ENCODE assay signal across 14 mouse cellular contexts in the genomic region with DNA sequence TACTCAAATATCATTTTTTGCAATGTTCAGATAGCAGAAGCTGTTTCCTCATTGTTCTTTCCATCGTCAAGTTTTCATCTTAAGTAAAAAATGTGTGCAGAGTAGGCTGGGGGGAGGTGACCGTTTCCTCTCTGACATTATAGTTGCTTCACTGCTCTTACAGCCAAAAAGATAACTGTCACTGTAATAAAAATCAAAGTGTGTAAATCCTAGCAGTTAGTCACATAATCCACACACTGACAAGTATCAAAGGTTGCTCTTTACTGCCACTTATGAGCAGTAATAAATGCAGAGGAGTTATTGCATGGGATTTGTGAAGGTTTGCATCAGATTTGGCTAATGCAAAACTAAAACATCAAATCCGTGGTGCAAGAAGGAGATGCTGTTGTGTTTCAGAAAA.
DNase-seq lines count a peak whose midpoint lies in the region; ATAC-seq and TF ChIP-seq lines count a peak whose summit lies in the region.
"Had no signal": no experiment of that assay in that cellular context is flagged by ENCODE, and none has a peak within 500 bp of the region (broad histone marks: within the 10 kb centered on the region; RNA-seq: fewer than 3 reads in every experiment).

No protein-coding gene starts in this region.

- no peaks in the 10 kb centered on the region for H3K4me1 ChIP-seq in midbrain, embryonic 12.5 days
- H3K4me1 ChIP-seq in midbrain, embryonic 10.5 days: no peaks in the 10 kb centered on the region
- peaks cover 8% of the 10 kb centered on the region; the same call in 1 of the 2 replicates for H3K4me1 ChIP-seq in hindbrain, embryonic 12.5 days
- H3K4me1 ChIP-seq in intestine, embryonic 14.5 days (replicated peaks; ENCODE audit: control insufficient read depth, insufficient read depth, low read length): no peaks in the 10 kb centered on the region
- no peaks in the 10 kb centered on the region for H3K4me1 ChIP-seq in kidney, adult 2 months (ENCODE audit: control insufficient read depth, insufficient read depth, low read length)
- H3K4me1 ChIP-seq: liver, embryonic 13.5 days; megakaryocyte, embryonic 14.5 days had no signal

- 0 out of 2 replicates have a peak overlapping the region, but pooled peaks have one; percentile 27 for H3K27ac ChIP-seq in midbrain, embryonic 12.5 days (replicated peaks)
- no peak overlapping the region for H3K27ac ChIP-seq in midbrain, embryonic 10.5 days (replicated peaks)
- H3K27ac ChIP-seq in hindbrain, embryonic 12.5 days: peak overlapping the region; percentile 52
- no peak overlapping the region for H3K27ac ChIP-seq in intestine, embryonic 14.5 days (ENCODE audit: low read depth)
- H3K27ac ChIP-seq in gastrocnemius, adult 2 months: no peak overlapping the region
- no peak overlapping the region for H3K27ac ChIP-seq in kidney, adult 2 months (ENCODE audit: insufficient read depth, low read depth, low read length)
- H3K27ac ChIP-seq: heart, adult 2 months; liver, embryonic 13.5 days had no signal

- no peak for TF ChIP-seq POLR2A in myocyte (IDR thresholded peaks at IDR 0.05; ENCODE audit: insufficient read length, low read depth)
- TF ChIP-seq POLR2A in kidney, adult 2 months (IDR thresholded peaks at IDR 0.05; ENCODE audit: low read depth, low read length): no peak

- intact Hi-C loops in gastrocnemius, adult 2 months (cut with DNase I): no loop called here

- no peak for DNase-seq in midbrain, embryonic 10.5 days (ENCODE audit: low spot score)
- no peak for DNase-seq in intestine, embryonic 14.5 days (ENCODE audit: low spot score)
- no peak for DNase-seq in gastrocnemius, adult 2 months
- no peak for DNase-seq in kidney, adult 2 months
- DNase-seq: cerebellum, postnatal 25 days; heart, adult 2 months; kidney, adult 11 months; liver, embryonic 13.5 days had no signal

- TF ChIP-seq CTCF in gastrocnemius, adult 2 months (IDR thresholded peaks at IDR 0.05): no peak
- no peak for TF ChIP-seq CTCF in kidney, adult 2 months (conservative IDR thresholded peaks at IDR 0.05; ENCODE audit: insufficient read depth, insufficient read length, low read depth, low read length)

- H3K79me2 ChIP-seq in myocyte (ENCODE audit: control insufficient read depth, insufficient read depth): no peaks in the 10 kb centered on the region

- H3K36me3 ChIP-seq in midbrain, embryonic 12.5 days: no peaks in the 10 kb centered on the region
- H3K36me3 ChIP-seq in midbrain, embryonic 10.5 days: no peaks in the 10 kb centered on the region
- no peaks in the 10 kb centered on the region for H3K36me3 ChIP-seq in hindbrain, embryonic 12.5 days
- no peaks in the 10 kb centered on the region for H3K36me3 ChIP-seq in intestine, embryonic 14.5 days (ENCODE audit: control insufficient read depth, insufficient read depth, low read length)
- no peaks in the 10 kb centered on the region for H3K36me3 ChIP-seq in myocyte (ENCODE audit: control insufficient read depth, insufficient read depth)
- no peaks in the 10 kb centered on the region for H3K36me3 ChIP-seq in kidney, adult 2 months (ENCODE audit: control insufficient read depth, insufficient read depth, low read length)
- H3K36me3 ChIP-seq: liver, embryonic 13.5 days had no signal

- no peak overlapping the region for H3K4me3 ChIP-seq in midbrain, embryonic 12.5 days
- no peak overlapping the region for H3K4me3 ChIP-seq in midbrain, embryonic 10.5 days
- H3K4me3 ChIP-seq in hindbrain, embryonic 12.5 days: no peak overlapping the region
- H3K4me3 ChIP-seq in intestine, embryonic 14.5 days (ENCODE audit: low read depth, low read length): no peak overlapping the region
- H3K4me3 ChIP-seq in myocyte: no peak overlapping the region
- no peak overlapping the region for H3K4me3 ChIP-seq in gastrocnemius, adult 2 months
- no peak overlapping the region for H3K4me3 ChIP-seq in kidney, adult 2 months (ENCODE audit: insufficient read depth, low read depth, low read length)
- H3K4me3 ChIP-seq: heart, adult 2 months; liver, embryonic 13.5 days; megakaryocyte, embryonic 14.5 days had no signal

- H3K4me2 ChIP-seq in midbrain, embryonic 12.5 days (replicated peaks): no peak overlapping the region
- no peak overlapping the region for H3K4me2 ChIP-seq in hindbrain, embryonic 12.5 days (replicated peaks)
- H3K4me2 ChIP-seq in intestine, embryonic 14.5 days (ENCODE audit: low read length): no peak overlapping the region
- H3K4me2 ChIP-seq in myocyte (ENCODE audit: low read depth): no peak overlapping the region
- H3K4me2 ChIP-seq: liver, embryonic 13.5 days had no signal

- H3K9ac ChIP-seq in midbrain, embryonic 12.5 days (replicated peaks): no peak overlapping the region
- H3K9ac ChIP-seq in hindbrain, embryonic 12.5 days: no peak overlapping the region
- no peak overlapping the region for H3K9ac ChIP-seq in intestine, embryonic 14.5 days (ENCODE audit: low read length)
- H3K9ac ChIP-seq: liver, embryonic 13.5 days had no signal

- no peaks in the 10 kb centered on the region for H3K9me3 ChIP-seq in midbrain, embryonic 12.5 days
- no peaks in the 10 kb centered on the region for H3K9me3 ChIP-seq in midbrain, embryonic 10.5 days (replicated peaks)
- H3K9me3 ChIP-seq in hindbrain, embryonic 12.5 days (replicated peaks): no peaks in the 10 kb centered on the region
- no peaks in the 10 kb centered on the region for H3K9me3 ChIP-seq in intestine, embryonic 14.5 days (ENCODE audit: control insufficient read depth, low read length)
- H3K9me3 ChIP-seq: liver, embryonic 13.5 days; megakaryocyte, embryonic 14.5 days had no signal

- H3ac ChIP-seq in myocyte (ENCODE audit: control insufficient read depth, insufficient read length): no peak overlapping the region

- 63% methylated on average over 3 of the region's 3 CpGs for WGBS in midbrain, embryonic 12.5 days
- 75% methylated on average over 3 of the region's 3 CpGs for WGBS in midbrain, embryonic 10.5 days
- 65% methylated on average over 3 of the region's 3 CpGs for WGBS in hindbrain, embryonic 12.5 days
- 37% methylated on average over 3 of the region's 3 CpGs for WGBS in intestine, embryonic 14.5 days
- WGBS in kidney, adult 2 months: 29% methylated on average over 3 of the region's 3 CpGs

- ATAC-seq in midbrain, embryonic 12.5 days (ENCODE audit: low FRiP score, low read depth): no peak
- no peak for ATAC-seq in hindbrain, embryonic 12.5 days (ENCODE audit: low FRiP score)
- ATAC-seq in intestine, embryonic 14.5 days (replicated peaks; ENCODE audit: low FRiP score, low TSS enrichment, low read depth): peak; percentile 78; the same call in 1 of the 2 replicates
- ATAC-seq: activated CD4-positive, CD25-positive, alpha-beta regulatory T cell, adult 4 months; lung, postnatal 0 days had no signal

- no peaks in the 10 kb centered on the region for H3K27me3 ChIP-seq in midbrain, embryonic 12.5 days
- H3K27me3 ChIP-seq in midbrain, embryonic 10.5 days (ENCODE audit: low read depth, poor library complexity, severe bottlenecking): no peaks in the 10 kb centered on the region
- no peaks in the 10 kb centered on the region for H3K27me3 ChIP-seq in hindbrain, embryonic 12.5 days
- no peaks in the 10 kb centered on the region for H3K27me3 ChIP-seq in intestine, embryonic 14.5 days (replicated peaks; ENCODE audit: control insufficient read depth, insufficient read depth, low read length)
- H3K27me3 ChIP-seq in myocyte (ENCODE audit: control insufficient read depth, insufficient read depth, insufficient read length): no peaks in the 10 kb centered on the region
- H3K27me3 ChIP-seq in kidney, adult 2 months (replicated peaks; ENCODE audit: control insufficient read depth, insufficient read depth, low read length): no peaks in the 10 kb centered on the region
- H3K27me3 ChIP-seq: liver, embryonic 13.5 days; megakaryocyte, embryonic 14.5 days had no signal

TF ChIP-seq in myocyte, 11 proteins besides CTCF, POLR2A, EP300 and RAD21:
- TF ChIP-seq CEBPB (IDR thresholded peaks at IDR 0.05; ENCODE audit: insufficient read depth, poor library complexity, severe bottlenecking): 0 out of 2 replicates have a peak, but pooled peaks have one; percentile 9
- TF ChIP-seq MYOD1 (IDR thresholded peaks at IDR 0.05; ENCODE audit: control insufficient read depth in 1 of 3, insufficient read length in 2 of 3, low read depth in 2 of 3): no peak
TF ChIP-seq in myocyte: peak in this region for 1.

Comparison
In these comparisons a context has a peak if more than half of its experiments do, and no peak if none do; other contexts are left out.
1. H3K27ac ChIP-seq: peak in midbrain, embryonic 12.5 days (single experiment) and hindbrain, embryonic 12.5 days (single experiment); none in midbrain, embryonic 10.5 days (single experiment), intestine, embryonic 14.5 days (single experiment), gastrocnemius, adult 2 months (single experiment) and kidney, adult 2 months (single experiment).